Mouse (Mus musculus): ENCODE data around the gene Papss2.
"Not testable (repeated sequence)": the region's sequence is repeated elsewhere in the genome, so short reads cannot be mapped to it uniquely, and the experiment has no call there.

Gene Papss2

GRCm38 (mm10) chr19:32643642-32644041, 48.1 kb downstream of the Papss2 start:
- DNase-seq: no peak

DNA sequence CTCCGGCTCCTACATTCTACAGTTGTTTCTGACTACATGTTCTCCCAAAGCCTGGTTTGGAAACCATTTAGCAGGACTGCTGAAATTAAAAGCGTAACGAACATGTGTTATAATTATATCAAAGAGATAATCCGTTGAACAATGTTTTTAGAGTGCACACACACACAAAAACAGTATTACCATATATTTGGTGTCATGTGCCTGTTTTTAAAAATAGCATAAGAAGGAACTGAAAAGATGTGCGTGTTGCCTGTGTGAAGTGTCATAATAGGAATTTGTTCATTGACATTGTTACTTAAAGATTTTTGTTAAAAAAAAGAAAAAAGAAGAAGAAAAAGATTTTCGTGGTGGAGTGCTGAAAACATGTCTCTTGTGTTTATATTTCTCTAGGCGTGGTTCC, 50.3 kb downstream of the Papss2 start:
- DNase-seq: no peak

- DNase-seq: no peak
These were observed 50.8 kb downstream of the Papss2 start for GRCm38 (mm10) chr19:32646382-32646781.

DNA sequence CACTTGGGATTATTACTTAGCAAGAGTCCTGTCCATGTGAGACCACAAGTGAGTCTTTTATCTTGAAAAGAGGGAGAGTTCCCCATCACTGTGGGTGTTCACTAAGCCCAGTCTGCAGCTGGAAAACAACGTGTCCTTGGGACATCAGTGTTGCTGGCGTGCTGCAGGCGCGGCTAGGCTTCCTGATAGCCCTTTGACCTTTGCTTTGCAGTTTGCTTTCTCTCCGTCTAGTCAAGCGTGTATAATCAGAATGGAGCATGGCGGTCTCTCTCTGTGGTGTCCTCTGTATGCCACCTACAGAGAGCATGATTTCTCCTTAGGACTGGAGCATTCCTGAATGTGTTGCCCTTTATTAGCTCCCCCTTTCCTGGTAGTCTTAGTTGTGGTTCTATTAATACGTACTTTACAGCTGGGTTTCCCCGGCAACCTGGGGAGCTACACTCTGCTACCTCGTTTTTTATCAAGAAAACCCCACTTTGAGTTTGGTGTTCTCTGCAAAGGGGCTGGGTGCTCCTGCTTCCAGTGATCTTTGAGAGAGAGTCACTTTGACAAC, 52.5 kb downstream of the Papss2 start:
- no peak for DNase-seq

DNA sequence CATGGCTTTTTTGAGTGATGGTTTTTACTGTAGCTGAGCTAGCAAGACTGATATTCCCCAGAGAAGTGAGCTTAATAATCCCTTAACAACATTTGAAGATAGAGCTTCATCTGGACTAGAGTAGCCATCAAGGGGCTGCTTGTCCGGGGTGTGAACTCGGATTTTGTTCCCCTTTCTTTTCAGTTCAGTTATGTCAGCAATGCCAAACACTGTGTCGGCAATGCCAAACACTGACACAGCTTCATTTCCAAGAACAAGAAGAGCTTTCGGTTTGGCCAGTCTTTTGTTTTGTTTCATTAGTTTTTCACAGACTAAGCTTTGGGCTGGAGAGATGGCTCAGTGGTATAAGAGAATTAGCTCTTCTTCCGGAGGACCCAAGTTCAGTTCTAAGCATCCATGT, 55.5 kb downstream of the Papss2 start:
- no peak for DNase-seq

DNA sequence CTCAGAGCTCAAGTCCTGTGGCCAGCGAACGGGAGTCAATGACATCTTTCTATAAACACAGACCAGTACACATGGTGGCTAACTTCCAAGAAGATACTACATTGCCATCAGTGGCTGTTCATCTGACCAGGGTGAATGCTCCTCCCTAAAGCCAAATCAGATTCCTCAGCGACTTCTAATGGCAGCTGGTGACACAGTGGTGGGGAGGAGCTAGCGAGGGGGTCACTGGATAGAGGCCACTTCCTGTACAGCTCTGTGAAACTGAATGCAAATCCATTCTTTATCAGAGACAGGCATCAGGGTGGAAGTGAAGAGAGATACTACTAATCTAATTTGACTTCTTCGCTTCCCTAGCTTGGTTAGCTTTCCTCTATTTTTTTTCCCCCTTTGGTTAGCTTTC, 57.5 kb downstream of the Papss2 start:
- DNase-seq: no peak

DNA sequence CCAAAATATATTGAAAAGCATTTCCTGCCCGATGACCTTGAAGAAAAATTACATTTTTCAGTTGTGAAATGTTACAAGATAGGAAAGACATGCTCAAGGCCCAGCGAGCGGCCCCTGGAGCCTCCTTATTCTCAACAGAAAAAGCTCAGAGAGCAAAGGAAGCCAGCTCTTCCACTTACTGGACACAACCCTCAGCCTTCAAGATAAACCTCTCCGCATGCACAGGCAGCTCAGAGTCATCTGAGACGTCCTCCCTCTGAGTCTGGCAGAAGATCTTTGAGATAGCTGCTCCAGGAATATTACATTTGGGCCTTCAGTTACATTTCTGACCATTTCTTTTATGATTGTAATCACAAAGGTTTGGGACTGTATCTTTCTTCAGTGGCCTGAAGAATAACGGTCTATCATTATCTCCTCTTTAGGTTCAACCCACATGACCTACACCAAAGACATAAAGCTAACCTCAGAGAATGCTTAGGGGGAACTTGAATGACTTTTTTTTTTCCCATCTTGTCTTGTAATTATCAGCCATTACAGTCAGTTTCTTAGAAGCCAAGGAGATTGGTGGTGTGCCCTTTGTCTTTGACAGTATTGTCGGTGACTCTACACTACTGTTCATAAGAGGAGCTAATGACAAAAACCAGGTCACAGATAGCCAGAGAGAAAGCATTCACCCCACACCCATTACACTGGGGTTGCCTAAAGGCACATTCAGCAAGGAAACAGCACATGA, 58.2 kb downstream of the Papss2 start:
- DNase-seq: no peak

- no peak for DNase-seq
These were observed 63.8 kb downstream of the Papss2 start for GRCm38 (mm10) chr19:32659346-32659745.

DNA sequence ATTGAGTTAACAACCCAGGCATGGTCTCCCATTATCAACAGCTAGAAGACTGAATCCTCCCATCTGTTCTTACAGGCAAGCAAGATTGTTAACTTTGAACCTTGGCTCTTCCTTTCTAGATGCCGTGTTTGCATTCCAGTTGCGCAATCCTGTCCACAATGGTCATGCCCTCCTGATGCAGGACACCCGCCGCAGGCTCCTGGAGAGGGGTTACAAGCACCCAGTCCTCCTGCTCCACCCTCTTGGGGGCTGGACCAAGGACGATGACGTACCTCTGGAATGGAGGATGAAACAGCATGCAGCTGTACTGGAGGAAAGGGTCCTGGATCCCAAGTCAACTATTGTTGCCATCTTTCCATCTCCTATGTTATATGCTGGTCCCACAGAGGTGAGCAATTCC, 67.3 kb downstream of the Papss2 start:
- DNase-seq: no peak

DNA sequence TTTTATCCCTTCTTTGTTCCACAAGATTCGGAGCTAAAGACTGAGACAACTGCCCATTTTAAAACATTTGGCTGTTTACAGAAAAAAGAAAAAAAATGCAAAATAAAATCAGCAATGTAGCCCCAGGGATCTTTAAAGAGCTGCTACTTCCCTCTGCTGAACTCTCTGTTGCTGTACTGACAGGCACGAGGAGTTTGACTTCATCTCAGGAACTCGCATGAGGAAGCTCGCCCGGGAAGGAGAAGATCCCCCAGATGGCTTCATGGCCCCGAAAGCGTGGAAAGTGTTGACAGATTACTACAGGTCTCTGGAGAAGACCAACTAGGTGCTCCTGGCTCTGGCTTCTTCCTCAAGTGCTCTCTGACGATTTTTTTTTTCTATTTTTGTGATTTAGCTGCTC, 69.7 kb downstream of the Papss2 start:
- no peak for DNase-seq

DNA sequence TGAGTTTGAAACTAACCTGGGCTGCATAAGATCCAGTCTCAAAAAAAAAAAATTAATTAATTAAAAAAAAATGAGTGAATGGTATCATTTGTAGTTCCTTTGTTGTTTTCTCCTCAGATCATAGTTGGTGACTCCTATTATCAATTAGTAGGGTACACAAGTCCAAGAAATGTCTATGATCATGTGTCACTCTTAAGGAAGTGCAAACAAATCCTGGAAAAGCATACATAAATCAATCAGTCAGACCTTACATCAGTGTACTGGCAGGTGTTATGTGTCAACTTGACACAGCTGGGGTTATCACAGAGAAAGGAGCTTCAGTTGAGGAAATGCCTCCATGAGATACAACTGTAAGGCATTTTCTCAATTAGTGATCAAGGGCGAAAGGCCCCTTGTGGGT, 72.2 kb downstream of the Papss2 start:
- not testable (repeated sequence) for DNase-seq

DNA sequence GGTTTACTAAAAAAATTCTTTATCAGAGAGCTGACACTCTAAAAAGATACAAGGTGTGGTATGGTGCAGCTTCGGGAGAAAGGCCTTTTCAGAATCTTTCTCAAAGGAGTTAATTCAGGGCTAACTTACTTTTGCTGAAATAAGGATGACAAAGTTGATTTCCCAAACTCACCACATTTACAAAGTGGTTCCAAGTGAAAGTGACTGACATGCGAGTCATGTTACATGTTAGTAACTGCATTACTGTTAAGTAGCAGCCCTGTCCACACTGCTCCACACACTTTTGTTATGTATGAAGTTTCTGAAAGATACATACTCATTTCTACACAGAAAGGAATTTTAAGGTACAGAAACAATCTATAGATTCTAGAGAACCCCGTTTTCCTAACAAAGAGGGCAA, 80.2 kb downstream of the Papss2 start:
- no peak for DNase-seq

DNA sequence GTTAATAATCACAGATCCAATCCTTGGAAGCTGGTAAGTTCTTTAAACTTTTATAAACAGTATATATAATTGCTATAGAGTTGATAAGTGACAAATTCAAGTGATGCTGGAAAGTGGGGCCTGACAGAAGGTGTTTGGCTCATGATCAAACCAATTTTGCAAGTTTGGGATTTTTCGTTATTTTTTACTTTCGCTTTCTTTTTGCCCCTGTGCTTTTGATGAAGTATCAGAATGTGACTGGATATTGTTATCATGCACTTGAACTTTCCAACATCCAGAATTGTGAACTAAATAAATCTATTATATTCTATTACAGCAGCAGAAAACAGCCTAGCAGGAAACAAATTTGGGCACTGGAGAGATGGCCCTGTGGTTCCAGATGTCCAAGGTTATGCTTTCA, 85.3 kb downstream of the Papss2 start:
- no peak for DNase-seq

- DNase-seq: no peak
These were observed 87.5 kb downstream of the Papss2 start for GRCm38 (mm10) chr19:32683081-32683480.

GRCm38 (mm10) chr19:32687721-32688120, 92.1 kb downstream of the Papss2 start:
- no peak for DNase-seq

DNA sequence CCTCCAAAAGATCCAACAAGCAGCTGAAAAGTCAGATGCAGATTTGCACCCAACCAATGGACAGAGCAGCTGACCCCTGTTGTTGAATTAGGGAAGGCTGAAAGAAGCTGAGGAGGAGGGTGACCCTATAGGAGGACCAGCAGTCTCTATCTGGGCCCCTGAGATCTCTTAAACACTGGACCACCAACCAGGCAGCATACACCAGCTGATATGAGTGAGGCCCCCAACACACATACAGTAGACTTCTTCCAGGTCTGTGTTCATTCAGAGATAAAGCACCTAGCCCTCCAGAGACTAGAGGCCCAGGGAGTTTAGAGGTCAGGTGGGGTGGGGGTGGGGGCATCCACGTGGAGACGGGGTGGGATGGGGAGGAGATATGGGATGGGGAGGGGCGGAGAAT, 92.6 kb downstream of the Papss2 start:
- not testable (repeated sequence) for DNase-seq

- DNase-seq: no peak
These were observed 94.1 kb downstream of the Papss2 start for GRCm38 (mm10) chr19:32689724-32690123.

DNA sequence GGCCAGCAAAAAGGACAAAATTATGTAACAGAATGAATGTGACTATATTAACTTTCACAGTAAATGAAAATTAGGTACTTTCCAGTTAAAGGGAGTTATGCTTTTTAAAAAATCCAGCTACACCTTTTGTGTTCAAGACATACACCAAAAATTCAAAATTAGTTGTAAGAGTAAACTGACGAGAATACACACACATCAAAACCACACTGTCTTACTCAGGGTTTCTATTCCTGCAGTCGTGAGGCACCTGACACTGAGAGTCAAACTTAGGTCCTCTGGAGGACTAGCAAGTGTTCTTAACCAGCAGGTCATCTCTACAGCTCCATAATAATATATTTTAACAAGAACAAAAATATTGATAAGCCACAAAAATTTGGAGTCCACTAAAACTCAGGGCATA, 101.1 kb downstream of the Papss2 start:
- no peak for DNase-seq

GRCm38 (mm10) chr19:32702191-32702590, 106.6 kb downstream of the Papss2 start:
- DNase-seq: no peak

- no peak for DNase-seq
These were observed 113.4 kb downstream of the Papss2 start for GRCm38 (mm10) chr19:32708996-32709395.

- peak; percentile 40 for DNase-seq
These were observed 114.7 kb downstream of the Papss2 start for GRCm38 (mm10) chr19:32710288-32710687.

DNA sequence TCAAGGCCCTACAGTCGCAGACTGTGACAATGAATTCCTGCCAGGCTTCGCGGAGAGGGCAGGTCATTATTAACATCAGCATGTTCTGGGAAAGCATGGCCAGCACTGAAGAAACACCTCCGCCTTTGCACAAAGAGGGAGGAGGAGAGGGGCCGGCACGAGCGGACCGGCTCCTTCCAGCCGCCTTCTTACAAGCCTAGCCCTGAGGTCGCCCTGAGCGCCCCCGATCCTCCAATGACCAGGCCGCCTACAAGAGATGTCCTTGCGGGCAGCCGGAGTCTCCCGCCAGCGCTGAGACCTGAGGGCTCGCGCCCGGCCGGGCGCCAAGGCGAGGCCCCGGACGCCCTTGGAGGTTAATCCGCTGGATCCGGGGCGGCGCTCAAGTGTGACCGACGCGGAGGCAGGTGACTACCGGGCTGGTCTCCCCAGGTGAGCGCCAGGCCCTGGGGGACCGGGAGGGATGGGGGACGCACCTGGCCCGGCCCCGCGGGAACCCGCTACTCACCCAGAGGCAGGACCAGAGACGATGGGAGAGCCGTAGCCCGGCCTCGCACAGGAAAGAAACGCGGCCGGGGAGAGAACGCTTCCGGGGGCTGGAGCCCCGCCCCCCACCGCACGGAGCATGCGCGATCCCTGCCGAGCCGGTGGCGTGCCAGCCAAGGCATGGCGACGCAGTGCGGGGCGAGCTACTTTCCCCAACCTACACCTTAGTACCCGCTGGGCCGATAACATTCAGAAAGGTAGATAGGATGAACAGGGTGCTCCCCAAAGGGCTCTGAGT, 116.4 kb downstream of the Papss2 start:
- peak; percentile 95 for DNase-seq

DNA sequence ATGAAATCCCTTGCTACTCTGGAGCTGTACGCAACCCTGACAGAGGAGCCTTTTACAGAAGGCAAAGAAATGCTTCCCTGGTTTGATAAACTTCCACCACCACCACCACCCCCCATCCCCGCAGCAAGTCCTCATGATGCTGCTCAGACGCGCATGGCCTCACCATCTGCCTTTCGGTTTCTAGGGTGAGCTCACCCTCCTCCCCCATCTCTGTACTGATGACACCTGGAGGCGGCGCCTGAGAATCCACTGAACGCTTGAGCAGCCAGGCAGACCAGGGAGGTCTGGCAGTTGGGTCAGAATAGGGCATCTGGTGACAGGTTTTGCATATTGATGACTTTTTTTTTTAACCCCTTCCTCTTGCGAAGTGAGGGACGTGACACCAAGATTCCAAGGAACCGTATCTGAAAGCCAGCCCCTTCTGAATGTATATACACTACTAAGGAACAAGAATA, 117.0 kb downstream of the Papss2 start:
- DNase-seq: peak; percentile 88

- no peak for DNase-seq
These were observed 117.9 kb downstream of the Papss2 start for GRCm38 (mm10) chr19:32713471-32713870.
